Mouse (Mus musculus) myocyte (in vitro differentiated cells): Measurements from ENCODE around the gene Arl6ip4.

Source experiments
- E2F4 ChIP-seq: IDR thresholded peaks from one replicate; pipeline ENCODE4 v1.6.1; 2011; ENCODE audit warnings: mild to moderate bottlenecking, control low read depth, moderate library complexity; ENCODE audit not compliant: insufficient read depth
- MAX ChIP-seq: IDR thresholded peaks from one replicate; pipeline ENCODE4 v1.6.1; 2011; ENCODE audit warnings: low read depth, mild to moderate bottlenecking, control low read depth
- MYOD1 ChIP-seq, 3 experiments: IDR thresholded peaks; one replicate each; pipeline ENCODE4 v1.6.1; 2011; ENCODE audit warnings: control low read depth in 2 of 3, low read depth in 2 of 3, mild to moderate bottlenecking in 2 of 3, moderate library complexity in 1 of 3; ENCODE audit not compliant: insufficient read length in 2 of 3, control insufficient read depth in 1 of 3
- POLR2A ChIP-seq: IDR thresholded peaks from one replicate; pipeline ENCODE4 v1.6.1; 2011; ENCODE audit warnings: low read depth, mild to moderate bottlenecking, control low read depth, moderate library complexity; ENCODE audit not compliant: insufficient read length
- POLR2AphosphoS2 ChIP-seq: IDR thresholded peaks from one replicate; pipeline ENCODE4 v1.6.1; 2011; ENCODE audit warnings: low read depth, control low read depth; ENCODE audit not compliant: insufficient read length
- SRF ChIP-seq: IDR thresholded peaks from one replicate; pipeline ENCODE4 v1.6.1; 2011; ENCODE audit warnings: low read depth; ENCODE audit not compliant: control insufficient read depth, insufficient read length
- TCF12 ChIP-seq: IDR thresholded peaks from one replicate; pipeline ENCODE4 v1.6.1; 2011; ENCODE audit warnings: mild to moderate bottlenecking, control low read depth; ENCODE audit not compliant: poor library complexity, insufficient read depth, severe bottlenecking
- TCF3 ChIP-seq: IDR thresholded peaks from one replicate; pipeline ENCODE4 v1.6.1; 2011; ENCODE audit warnings: low read depth, control low read depth; ENCODE audit not compliant: insufficient read length
- USF1 ChIP-seq: IDR thresholded peaks from one replicate; pipeline ENCODE4 v1.6.1; 2011; ENCODE audit warnings: low read depth, mild to moderate bottlenecking, control low read depth, moderate library complexity

- no peak for TF ChIP-seq POLR2A
- TF ChIP-seq MAX, result no peak
- TF ChIP-seq E2F4, result no peak
- no peak for TF ChIP-seq USF1
- TF ChIP-seq TCF3, result no peak
- no peak for TF ChIP-seq POLR2AphosphoS2
- TF ChIP-seq TCF12, result no peak
- no peak for TF ChIP-seq SRF
- TF ChIP-seq MYOD1 (IDR thresholded peaks at IDR 0.05; ENCODE audit: control insufficient read depth in 1 of 3, insufficient read length in 2 of 3, low read depth in 2 of 3), result no peak
Measured at GRCm38 (mm10) chr5:124098923-124099322, 17.0 kb upstream of the Arl6ip4 start.
